Mouse (Mus musculus): ENCODE results near the gene Dbx1.

GRCm38 (mm10) chr7:49639864-49640708 is 3.4 kb upstream of the Dbx1 start:
- TF ChIP-seq CTCF (IDR thresholded peaks at IDR 0.05; ENCODE audit: low read depth, low read length) (no peak), GATA1 (IDR thresholded peaks at IDR 0.05; ENCODE audit: borderline replicate concordance, low read length) (no peak), TAL1 (conservative IDR thresholded peaks at IDR 0.05; ENCODE audit: low read depth, low read length) (no peak)
